Mouse (Mus musculus): ENCODE measurements at regions not wholly inside any gene's neighbourhood (a gene's known extent, or its start where the extent isn't known, plus 50 kb on each side); places are given as distances from the start of the nearest gene placed in this dataset.
"Not testable (repeated sequence)": the region's sequence is repeated elsewhere in the genome, so short reads cannot be mapped to it uniquely, and the experiment has no call there.

- no peak for DNase-seq (ENCODE audit: extremely low read depth, low read depth)
Observed at GRCm38 (mm10) chr16:76525563-76525962, 151.9 kb upstream of the Nrip1 start.

GRCm38 (mm10) chr16:76524921-76525320 is 151.3 kb upstream of the Nrip1 start:
- no peak for DNase-seq (ENCODE audit: extremely low read depth, low read depth)

GRCm38 (mm10) chr16:76521142-76521541 is 147.5 kb upstream of the Nrip1 start:
- DNase-seq (ENCODE audit: extremely low read depth, low read depth), result no peak

- no peak for DNase-seq (ENCODE audit: extremely low read depth, low read depth)
Observed at GRCm38 (mm10) chr16:76520643-76520993, 147.0 kb upstream of the Nrip1 start.

- DNase-seq (ENCODE audit: extremely low read depth, low read depth), result no peak
Observed at GRCm38 (mm10) chr16:76519911-76520642, 146.4 kb upstream of the Nrip1 start.

GRCm38 (mm10) chr16:76510861-76511260 is 137.2 kb upstream of the Nrip1 start:
- no peak for DNase-seq (ENCODE audit: extremely low read depth, low read depth)

GRCm38 (mm10) chr16:76509109-76509650 is 135.6 kb upstream of the Nrip1 start:
- no peak for DNase-seq (ENCODE audit: extremely low read depth, low read depth)

GRCm38 (mm10) chr16:76507191-76507746 is 133.6 kb upstream of the Nrip1 start:
- no peak for DNase-seq (ENCODE audit: extremely low read depth, low read depth)

GRCm38 (mm10) chr16:76506240-76506639 is 132.6 kb upstream of the Nrip1 start:
- DNase-seq (ENCODE audit: extremely low read depth, low read depth), result no peak

- no peak for DNase-seq (ENCODE audit: extremely low read depth, low read depth)
Observed at GRCm38 (mm10) chr16:76499686-76500400, 126.2 kb upstream of the Nrip1 start.

- no peak for DNase-seq (ENCODE audit: extremely low read depth, low read depth)
Observed at GRCm38 (mm10) chr16:76498233-76498632, 124.6 kb upstream of the Nrip1 start.

- DNase-seq (ENCODE audit: extremely low read depth, low read depth), result no peak
Observed at GRCm38 (mm10) chr16:76497041-76497808, 123.6 kb upstream of the Nrip1 start.

- no peak for DNase-seq (ENCODE audit: extremely low read depth, low read depth)
Observed at GRCm38 (mm10) chr16:76483419-76483818, 109.8 kb upstream of the Nrip1 start.

- no peak for DNase-seq (ENCODE audit: extremely low read depth, low read depth)
Observed at GRCm38 (mm10) chr16:76481966-76482365, 108.3 kb upstream of the Nrip1 start.

- no peak for DNase-seq (ENCODE audit: extremely low read depth, low read depth)
Observed at GRCm38 (mm10) chr16:76477474-76477873, 103.8 kb upstream of the Nrip1 start.

- no peak for DNase-seq (ENCODE audit: extremely low read depth, low read depth)
Observed at GRCm38 (mm10) chr16:76474481-76474880, 100.9 kb upstream of the Nrip1 start.

- no peak for DNase-seq (ENCODE audit: extremely low read depth, low read depth)
Observed at GRCm38 (mm10) chr16:76472386-76472785, 98.8 kb upstream of the Nrip1 start.

GRCm38 (mm10) chr16:76471081-76471480 is 97.5 kb upstream of the Nrip1 start:
- DNase-seq (ENCODE audit: extremely low read depth, low read depth), result no peak

GRCm38 (mm10) chr16:76459521-76459920 is 85.9 kb upstream of the Nrip1 start:
- DNase-seq (ENCODE audit: extremely low read depth, low read depth), result no peak

GRCm38 (mm10) chr16:76456300-76456599 is 82.6 kb upstream of the Nrip1 start:
- not testable (repeated sequence) for DNase-seq (ENCODE audit: extremely low read depth, low read depth)

- DNase-seq (ENCODE audit: extremely low read depth, low read depth), result peak; percentile 91
Observed at GRCm38 (mm10) chr16:76455499-76456299, 82.1 kb upstream of the Nrip1 start.

All from MEL-GATA-1-ER (cell line).